Mouse (Mus musculus): ENCODE data around the gene Hdac7.
A peak's percentile ranks its signal among the peaks of the same experiment; 100 is the strongest.

DNA sequence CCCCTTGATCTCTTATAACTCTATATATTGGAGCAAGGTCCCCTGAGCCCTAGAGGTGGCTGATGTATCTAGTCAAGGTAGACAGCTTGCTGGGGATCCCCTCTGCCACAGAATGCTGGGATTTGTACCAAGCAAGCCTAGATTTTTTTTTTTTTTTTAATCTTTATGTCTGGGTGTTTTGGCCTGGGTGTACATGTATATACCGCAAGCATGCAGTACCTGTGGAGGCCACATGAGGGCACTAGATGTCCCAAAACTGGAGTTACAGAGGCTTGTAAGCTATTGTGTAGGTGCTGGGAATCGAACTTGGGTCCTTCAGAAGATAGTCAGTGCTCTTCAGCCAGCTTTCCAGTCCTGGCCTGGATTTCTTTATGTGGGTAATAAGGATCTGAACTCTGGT is 21.7 kb upstream of the Hdac7 start:
- TF ChIP-seq SIN3A (IDR thresholded peaks at IDR 0.05; ENCODE audit: low read length) (no peak), UBTF (IDR thresholded peaks at IDR 0.05; ENCODE audit: low read depth, low read length) (no peak), CTCF (conservative IDR thresholded peaks at IDR 0.05 in 1 of 2, IDR thresholded peaks at IDR 0.05 in 1 of 2; ENCODE audit: low read depth in 2 of 2, low read length in 2 of 2) (peak; percentile 47 to 60), RAD21 (IDR thresholded peaks at IDR 0.05; ENCODE audit: low read depth, low read length) (peak; percentile 34), CHD2 (IDR thresholded peaks at IDR 0.05; ENCODE audit: low read length) (no peak), POLR2A (IDR thresholded peaks at IDR 0.05; ENCODE audit: low read depth, low read length) (no peak), MAFK (IDR thresholded peaks at IDR 0.05; ENCODE audit: insufficient replicate concordance, low read length) (no peak), NRF1 (IDR thresholded peaks at IDR 0.05; ENCODE audit: low read depth, low read length) (no peak), ZMIZ1 (IDR thresholded peaks at IDR 0.05; ENCODE audit: low read depth, low read length) (no peak), POLR2AphosphoS2 (IDR thresholded peaks at IDR 0.05; ENCODE audit: low read depth, low read length) (no peak), EP300 (IDR thresholded peaks at IDR 0.05; ENCODE audit: low read length) (no peak)

All from CH12.LX (cell line).